Mouse (Mus musculus) embryonic facial prominence, embryonic 10.5 days (tissue): ENCODE results near the gene Itgav. TPM values are rescaled to one million over a fixed set of nuclear protein-coding genes. Genes with fewer than 3 reads are reported as not detected.

Experiments used
- polyA plus RNA-seq: library from polyadenylated mRNA; unstranded; fragments of >200 nt; fragmentation: Nextera tagmentation; extraction: Ambion mirVana; gene quantifications from 2 replicates; pipeline ENCODE4 v1.2.1, GENCODE M21; 2016

Gene Itgav
- polyA plus RNA-seq, 1 experiment from 2014 or later: 55.7 TPM

Other genes starting within 250 kb of the Itgav start
- 130 and 144 TPM in 2 replicates for gene Zc3h15, start 80.0 kb upstream of the Itgav start, polyA plus RNA-seq
- gene Fam171b, start 88.2 kb downstream of the Itgav start, polyA plus RNA-seq: 18.5 and 19.4 TPM in 2 replicates
- not detected in 2 replicates for gene Zswim2, start 216.8 kb downstream of the Itgav start, polyA plus RNA-seq
- not detected in 2 replicates for gene Gm13698, start 231.3 kb downstream of the Itgav start, polyA plus RNA-seq
- not detected in 2 replicates for gene Gm13693, start 237.1 kb downstream of the Itgav start, polyA plus RNA-seq
- gene Gm13695, start 242.9 kb downstream of the Itgav start, polyA plus RNA-seq: not detected in 2 replicates
- gene Gm13696, start 248.7 kb downstream of the Itgav start, polyA plus RNA-seq: not detected in 2 replicates